Mouse (Mus musculus) CD4-positive helper T cell, adult 2 months (primary cell): ENCODE data around the gene Krt81.
A peak's percentile ranks its signal among the peaks of the same experiment; 100 is the strongest.

Experiments
- DNase-seq: peaks from one replicate; pipeline ENCODE4 v3.0.0-alpha.2; 2012; ENCODE audit warnings: low read depth, missing footprints, low spot score

Krt81 gene

GRCm38 (mm10) chr15:101453093-101453736, 10.3 kb downstream of the Krt81 start:
- peak; percentile 35 for DNase-seq

- DNase-seq: no peak
These were observed 16.1 kb downstream of the Krt81 start, which contains the start of gene Krt88 for GRCm38 (mm10) chr15:101447444-101447843. Krt88 (plus strand) TSS chr15:101447744.

- DNase-seq: no peak
These were observed 17.0 kb downstream of the Krt81 start for GRCm38 (mm10) chr15:101446572-101446971.

- no peak for DNase-seq
These were observed 22.7 kb downstream of the Krt81 start for GRCm38 (mm10) chr15:101440837-101441236.

- no peak for DNase-seq
These were observed 25.0 kb downstream of the Krt81 start, which contains the start of gene Krt87 for GRCm38 (mm10) chr15:101438555-101438954. Krt87 (minus strand) TSS chr15:101438804.

- DNase-seq: no peak
These were observed 26.9 kb downstream of the Krt81 start for GRCm38 (mm10) chr15:101436611-101437010.

GRCm38 (mm10) chr15:101424914-101425313, 38.6 kb downstream of the Krt81 start:
- DNase-seq: no peak

- no peak for DNase-seq
These were observed 42.6 kb downstream of the Krt81 start for GRCm38 (mm10) chr15:101420903-101421302.

GRCm38 (mm10) chr15:101418950-101419349, 44.6 kb downstream of the Krt81 start:
- DNase-seq: no peak

GRCm38 (mm10) chr15:101414807-101415565, 48.6 kb downstream of the Krt81 start:
- DNase-seq: no peak

- no peak for DNase-seq
These were observed 49.5 kb downstream of the Krt81 start for GRCm38 (mm10) chr15:101413916-101414635.

GRCm38 (mm10) chr15:101412188-101412587, 51.4 kb downstream of the Krt81 start:
- no peak for DNase-seq

- DNase-seq: no peak
These were observed 52.8 kb downstream of the Krt81 start, which contains the start of gene Krt7 for GRCm38 (mm10) chr15:101410775-101411174. Krt7 (plus strand) TSS chr15:101411043.
